Mouse (Mus musculus): ENCODE results near the gene Sds. TPM values are rescaled to one million over a fixed set of nuclear protein-coding genes. Genes with fewer than 3 reads are reported as not detected.

The Sds gene
- polyA plus RNA-seq (2014; fragmentation: Illumina TruSeq; extraction: RNeasy Lipid Tissue Mini Kit (QIAGEN cat#74804); ENCODE audit: low read depth, low replicate concordance), result not detected

DNA sequence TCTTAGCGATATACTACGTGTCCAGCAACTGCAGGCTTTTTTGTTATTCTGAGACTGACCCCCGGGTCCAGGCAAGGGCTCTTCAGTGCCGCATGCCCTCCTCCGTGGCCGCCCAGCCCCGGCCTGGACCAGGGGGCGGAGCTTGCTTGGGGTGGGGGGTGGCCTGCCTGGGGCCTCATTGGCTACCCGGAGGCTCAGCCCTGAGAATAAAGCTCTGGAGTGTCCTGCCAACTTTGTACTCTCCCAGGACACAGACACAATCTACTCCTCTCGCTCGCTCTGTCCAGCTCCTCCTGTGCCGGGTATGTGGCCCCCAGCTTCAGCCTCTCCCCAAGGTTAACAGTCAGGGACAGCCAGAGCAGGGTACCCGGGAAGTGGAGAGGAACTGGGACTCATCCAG lies at the start of gene Sds:
TSS of gene Sds (plus strand) at position 231 of the 400 bp plus-strand sequence.

DNA sequence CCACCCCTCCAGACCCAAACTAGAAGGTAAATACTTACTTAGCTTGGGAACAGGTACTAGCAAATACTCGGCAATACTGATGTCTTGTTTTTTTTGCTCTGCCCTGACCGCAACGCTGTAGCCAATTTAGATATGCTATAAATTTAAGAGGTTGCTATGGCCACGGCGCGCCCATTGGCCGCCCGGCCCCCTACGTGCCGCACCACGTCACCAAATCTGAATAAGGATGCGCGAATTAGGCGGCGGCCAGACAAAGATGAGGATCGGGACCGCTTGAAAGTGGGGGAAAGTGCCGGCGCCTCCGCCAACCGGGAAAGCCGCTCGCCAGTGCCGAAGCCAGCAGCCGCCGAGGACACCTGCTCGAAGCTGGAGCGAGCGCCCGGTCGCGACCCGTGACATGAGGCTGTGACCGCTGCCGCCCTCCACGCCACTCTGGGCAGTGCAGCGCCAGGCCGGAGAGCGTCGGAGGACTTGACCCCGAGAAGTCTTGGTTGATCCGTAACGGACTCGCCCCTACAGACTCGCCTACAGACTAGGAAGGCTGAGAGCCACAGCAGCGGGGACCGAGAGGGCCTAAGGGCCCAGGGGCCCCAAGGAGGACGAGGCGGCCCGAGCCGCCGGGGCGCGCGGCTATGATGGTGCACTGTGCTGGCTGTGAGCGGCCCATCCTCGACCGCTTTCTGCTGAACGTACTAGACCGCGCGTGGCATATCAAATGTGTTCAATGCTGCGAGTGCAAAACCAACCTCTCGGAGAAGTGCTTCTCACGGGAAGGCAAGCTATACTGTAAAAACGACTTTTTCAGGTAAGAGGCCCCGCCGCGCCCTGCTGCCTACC lies 44.5 kb upstream of the Sds start, which contains the start of gene Lhx5:
TSS of gene Lhx5 (plus strand) at position 51 of the 837 bp plus-strand sequence.

DNA sequence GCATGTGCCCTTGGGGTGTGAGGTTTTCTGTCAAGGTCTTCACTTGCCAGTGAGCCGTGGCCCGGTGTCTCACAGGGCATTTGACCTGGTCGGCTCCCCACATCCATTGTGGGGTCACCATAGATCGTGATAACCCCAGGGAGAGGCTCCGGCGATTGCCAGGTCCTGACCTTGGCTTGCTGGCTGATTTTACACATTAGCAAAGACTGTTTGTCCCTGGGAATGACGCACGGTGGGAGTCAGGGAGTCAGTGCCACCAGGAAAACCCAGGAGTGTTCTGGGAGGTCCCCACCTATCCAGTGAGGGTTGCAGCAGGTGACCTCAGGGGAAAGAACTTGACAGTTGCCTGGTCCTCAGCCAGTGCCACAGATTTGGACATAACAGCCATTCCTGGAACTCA lies 3.6 kb upstream of the Sds start, which contains the start of gene Sdsl:
TSS of gene Sdsl (minus strand) at position 41 of the 400 bp plus-strand sequence.

DNA sequence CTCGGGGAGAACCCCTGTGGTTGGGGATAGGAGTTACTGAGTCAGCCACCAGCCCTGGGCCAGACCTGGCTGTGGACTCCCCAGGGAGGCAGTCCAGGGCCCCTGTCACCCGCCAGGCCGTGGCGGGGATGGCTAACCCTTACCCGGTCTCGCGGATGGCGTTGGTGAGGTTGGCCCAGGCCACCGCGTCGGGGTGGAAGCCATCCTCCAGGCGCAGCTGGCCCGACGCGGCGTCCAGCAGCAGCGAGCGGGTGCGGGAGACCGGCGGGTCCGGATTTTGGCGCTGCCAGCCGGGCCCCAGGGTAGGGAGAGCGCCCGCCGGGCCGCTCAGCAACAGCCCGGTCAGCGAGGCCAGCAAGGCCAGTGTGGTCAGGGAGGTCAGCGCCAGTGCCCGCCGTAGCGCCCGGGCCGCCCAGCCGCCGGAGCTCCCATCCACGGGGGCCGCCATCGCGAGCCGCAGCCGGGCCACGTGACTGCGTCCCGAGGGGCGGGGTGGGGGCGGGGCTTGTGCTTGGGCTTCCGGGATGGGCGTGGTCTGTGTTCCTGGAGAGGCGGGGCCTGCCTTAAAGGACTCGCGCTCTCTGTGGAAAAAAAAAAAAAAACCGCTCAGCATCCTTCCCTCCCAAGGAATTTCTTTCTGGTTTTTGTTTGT lies 26.9 kb downstream of the Sds start, which contains the start of gene Plbd2:
TSS of gene Plbd2 (minus strand) at position 482 of the 652 bp plus-strand sequence.

DNA sequence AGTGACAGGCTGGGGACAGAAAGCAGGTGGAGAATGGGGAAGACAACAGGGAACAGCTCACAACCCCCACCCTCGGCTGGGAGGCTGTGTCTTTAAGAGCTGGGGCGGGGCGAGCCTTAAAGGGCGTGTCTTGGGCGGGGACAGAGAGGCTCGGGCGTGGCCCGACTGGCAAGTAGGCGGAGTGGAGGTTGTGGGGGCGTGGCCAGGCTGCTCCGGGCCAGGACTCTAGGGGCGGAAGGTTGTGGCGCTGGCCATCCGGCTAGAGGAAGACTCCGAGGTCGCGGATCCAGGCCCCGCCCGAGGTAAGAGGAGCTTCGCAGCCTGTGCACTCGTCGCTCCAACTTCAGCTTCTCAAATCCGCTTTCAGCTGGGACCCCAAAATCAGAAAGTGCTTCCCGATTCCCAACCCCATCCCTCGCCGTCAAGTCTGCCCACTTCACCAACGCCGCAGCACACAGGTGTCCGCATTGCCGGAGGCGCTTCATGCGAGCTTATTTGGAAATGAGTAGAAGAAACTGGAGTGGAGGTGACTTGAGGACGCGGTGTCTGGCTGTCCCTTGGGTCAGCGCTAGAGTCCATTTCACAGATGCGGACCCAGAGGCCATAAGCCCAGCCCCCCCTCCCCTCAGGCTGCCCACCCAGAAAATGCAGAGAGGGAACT lies 34.8 kb downstream of the Sds start, which contains the start of gene Slc8b1:
TSS of gene Slc8b1 (plus strand) at position 187 of the 661 bp plus-strand sequence.

Other genes with a start within 250 kb of the Sds start
- not detected for gene Lhx5, start 44.8 kb upstream of the Sds start, polyA plus RNA-seq (2014; fragmentation: Illumina TruSeq; extraction: RNeasy Lipid Tissue Mini Kit (QIAGEN cat#74804); ENCODE audit: low read depth, low replicate concordance)
- not detected for gene Sdsl, start 3.7 kb upstream of the Sds start, polyA plus RNA-seq (2014; fragmentation: Illumina TruSeq; extraction: RNeasy Lipid Tissue Mini Kit (QIAGEN cat#74804); ENCODE audit: low read depth, low replicate concordance)
- gene Plbd2, start 27.1 kb downstream of the Sds start, polyA plus RNA-seq (2014; fragmentation: Illumina TruSeq; extraction: RNeasy Lipid Tissue Mini Kit (QIAGEN cat#74804); ENCODE audit: low read depth, low replicate concordance), result 1.7 TPM
- gene Slc8b1, start 34.6 kb downstream of the Sds start, polyA plus RNA-seq (2014; fragmentation: Illumina TruSeq; extraction: RNeasy Lipid Tissue Mini Kit (QIAGEN cat#74804); ENCODE audit: low read depth, low replicate concordance), result 0.58 TPM
- gene Tpcn1, start 112.1 kb downstream of the Sds start, polyA plus RNA-seq (2014; fragmentation: Illumina TruSeq; extraction: RNeasy Lipid Tissue Mini Kit (QIAGEN cat#74804); ENCODE audit: low read depth, low replicate concordance), result 3.8 TPM
- not detected for gene Iqcd, start 112.5 kb downstream of the Sds start, polyA plus RNA-seq (2014; fragmentation: Illumina TruSeq; extraction: RNeasy Lipid Tissue Mini Kit (QIAGEN cat#74804); ENCODE audit: low read depth, low replicate concordance)
- not detected for gene Rita1, start 136.1 kb downstream of the Sds start, polyA plus RNA-seq (2014; fragmentation: Illumina TruSeq; extraction: RNeasy Lipid Tissue Mini Kit (QIAGEN cat#74804); ENCODE audit: low read depth, low replicate concordance)
- 0.58 TPM for gene Ddx54, start 136.2 kb downstream of the Sds start, polyA plus RNA-seq (2014; fragmentation: Illumina TruSeq; extraction: RNeasy Lipid Tissue Mini Kit (QIAGEN cat#74804); ENCODE audit: low read depth, low replicate concordance)
- not detected for gene Cfap73, start 157.7 kb downstream of the Sds start, polyA plus RNA-seq (2014; fragmentation: Illumina TruSeq; extraction: RNeasy Lipid Tissue Mini Kit (QIAGEN cat#74804); ENCODE audit: low read depth, low replicate concordance)
- not detected for gene Rasal1, start 172.3 kb downstream of the Sds start, polyA plus RNA-seq (2014; fragmentation: Illumina TruSeq; extraction: RNeasy Lipid Tissue Mini Kit (QIAGEN cat#74804); ENCODE audit: low read depth, low replicate concordance)
- gene Dtx1, start 235.4 kb downstream of the Sds start, polyA plus RNA-seq (2014; fragmentation: Illumina TruSeq; extraction: RNeasy Lipid Tissue Mini Kit (QIAGEN cat#74804); ENCODE audit: low read depth, low replicate concordance), result 0.52 TPM

All from adrenal gland, adult 10 weeks (tissue).